23 mouse cellular contexts compared by ENCODE assay signal in genomic region chr2:166910536-166910935, GRCm38 (mm10). TPM values are rescaled to one million over a fixed set of nuclear protein-coding genes. Genes with fewer than 3 reads are reported as not detected.
DNase-seq lines count a peak whose midpoint lies in the region; TF ChIP-seq lines count a peak whose summit lies in the region.
"Had no signal": no experiment of that assay in that cellular context is flagged by ENCODE, and none has a peak within 500 bp of the region (broad histone marks: within the 10 kb centered on the region; RNA-seq: fewer than 3 reads in every experiment).

No protein-coding gene starts in this region.

- TF ChIP-seq RAD21 in CH12.LX (IDR thresholded peaks at IDR 0.05; ENCODE audit: low read depth, low read length), result no peak

- H3K9ac ChIP-seq in CH12.LX (ENCODE audit: insufficient read depth, low read depth), result no peak overlapping the region
- H3K9ac ChIP-seq: embryonic facial prominence, embryonic 12.5 days; embryonic facial prominence, embryonic 15.5 days; forebrain, embryonic 12.5 days; forebrain, embryonic 15.5 days; heart, embryonic 13.5 days; hindbrain, embryonic 14.5 days had no signal

- no peak overlapping the region for H3K4me3 ChIP-seq in CH12.LX (replicated peaks in 1 of 3; ENCODE audit: low read depth in 2 of 3, low read length in 2 of 3, poor library complexity in 1 of 3)
- H3K4me3 ChIP-seq: embryonic facial prominence, embryonic 12.5 days; embryonic facial prominence, embryonic 15.5 days; forebrain, embryonic 12.5 days; forebrain, embryonic 15.5 days; heart, embryonic 10.5 days; heart, embryonic 13.5 days had no signal

- no peaks in the 10 kb centered on the region for H3K27me3 ChIP-seq in CH12.LX (replicated peaks)
- H3K27me3 ChIP-seq: embryonic facial prominence, embryonic 12.5 days; embryonic facial prominence, embryonic 15.5 days; forebrain, embryonic 12.5 days; forebrain, embryonic 15.5 days; heart, embryonic 13.5 days had no signal

- DNase-seq in adrenal gland, postnatal 14 days, result peak; percentile 18
- DNase-seq in adrenal gland, postnatal 25 days, result no peak
- DNase-seq in CH12.LX (ENCODE audit: extremely low read depth), result peak; percentile 18
- peak; percentile 43 for DNase-seq in fat pad, adult 2 months (ENCODE audit: extremely low read depth, low read depth, low spot score)
- DNase-seq in cerebellum, adult 8-10 months, result no peak
- DNase-seq in spleen, postnatal 10 days (ENCODE audit: low spot score in 2 of 2), result no peak
- DNase-seq: B cell, adult 2 months; cerebellum, adult 18-20 months; cerebellum, adult 9-11 months; cerebellum, postnatal 25 days; gastrocnemius, postnatal 25 days; heart, adult 18-20 months; heart, postnatal 14 days; heart, postnatal 4 days; kidney, adult 2 months had no signal

- in situ Hi-C loops in CH12.LX (cut with MboI; ENCODE audit: low pct_ligation_motif_present, low pct_unique_long_range_greater_than_20kb, low sequenced_read_pairs), result no loop called here

- no peak overlapping the region for H3K4me2 ChIP-seq in CH12.LX (ENCODE audit: insufficient read depth, low read depth, poor library complexity, severe bottlenecking)
- H3K4me2 ChIP-seq: embryonic facial prominence, embryonic 12.5 days; embryonic facial prominence, embryonic 15.5 days; forebrain, embryonic 12.5 days; forebrain, embryonic 15.5 days; heart, embryonic 13.5 days; hindbrain, embryonic 14.5 days had no signal

- H3K4me1 ChIP-seq in CH12.LX (ENCODE audit: control insufficient read depth in 1 of 2, insufficient read depth in 2 of 2), result peaks cover 3 to 25% of the 10 kb centered on the region in 2 experiments; a peak in 3 of 4 replicates

- TF ChIP-seq POLR2A in CH12.LX (IDR thresholded peaks at IDR 0.05; ENCODE audit: low read depth, low read length), result no peak

- H3K36me3 ChIP-seq in CH12.LX (replicated peaks in 1 of 2; ENCODE audit: control insufficient read depth in 1 of 2, insufficient read depth in 1 of 2, low read length in 1 of 2), result peaks cover 7 to 47% of the 10 kb centered on the region in 2 experiments
- H3K36me3 ChIP-seq: forebrain, embryonic 15.5 days had no signal

- TF ChIP-seq EP300 in CH12.LX (IDR thresholded peaks at IDR 0.05; ENCODE audit: low read length), result no peak

- dilution Hi-C loops in CH12.LX (cut with MboI; ENCODE audit: extremely low pct_ligation_motif_present, extremely low pct_unique_long_range_greater_than_20kb, low sequenced_read_pairs), result no loop called here

- H3K9me3 ChIP-seq in CH12.LX (replicated peaks; ENCODE audit: low read length), result no peaks in the 10 kb centered on the region
- H3K9me3 ChIP-seq: embryonic facial prominence, embryonic 12.5 days; embryonic facial prominence, embryonic 15.5 days; forebrain, embryonic 12.5 days; forebrain, embryonic 15.5 days; heart, embryonic 10.5 days; heart, embryonic 13.5 days had no signal

- peaks cover 91% of the 10 kb centered on the region for H3K79me2 ChIP-seq in CH12.LX (replicated peaks; ENCODE audit: control insufficient read depth, extremely low read depth, insufficient read depth, poor library complexity, severe bottlenecking)

- TF ChIP-seq CTCF in CH12.LX (conservative IDR thresholded peaks at IDR 0.05 in 1 of 2, IDR thresholded peaks at IDR 0.05 in 1 of 2; ENCODE audit: low read depth in 2 of 2, low read length in 2 of 2), result no peak

- H3K27ac ChIP-seq in CH12.LX (ENCODE audit: insufficient read depth, low read depth), result no peak overlapping the region
- H3K27ac ChIP-seq: embryonic facial prominence, embryonic 12.5 days; embryonic facial prominence, embryonic 15.5 days; forebrain, embryonic 12.5 days; forebrain, embryonic 15.5 days; heart, embryonic 10.5 days; hindbrain, embryonic 14.5 days; hindbrain, postnatal 0 days had no signal

TF ChIP-seq in CH12.LX, 34 proteins besides CTCF, POLR2A, EP300 and RAD21:
- TF ChIP-seq IRF4 (IDR thresholded peaks at IDR 0.05; ENCODE audit: low read depth, low read length), result no peak
TF ChIP-seq in CH12.LX: peak in this region for 0.

RNA-seq across cellular contexts. Expression of gene Cse1l, which starts 4.7 kb away (rescaled TPM):
- 59.1 and 61.2 TPM in 2 replicates for total RNA-seq in adrenal gland, postnatal 14 days (2021)
- total RNA-seq in adrenal gland, postnatal 25 days (2021), result 67.6 and 83.7 TPM in 2 replicates
- total RNA-seq in CH12.LX (2012; rRNA removed), result 76.0 and 101 TPM in 2 replicates
- 165 and 167 TPM in 2 replicates for total RNA-seq in CH12.LX (2014; rRNA removed)
- polyA plus RNA-seq in CH12.LX (2012; ENCODE audit: insufficient read length, low read depth), result 131 and 162 TPM in 2 replicates

Comparison
In these comparisons a context has a peak if more than half of its experiments do, and no peak if none do; other contexts are left out.
1. DNase-seq: peak in adrenal gland, postnatal 14 days (single experiment), CH12.LX (single experiment) and fat pad, adult 2 months (single experiment); none in adrenal gland, postnatal 25 days (single experiment), cerebellum, adult 8-10 months (single experiment) and spleen, postnatal 10 days (0 of 2).